Mouse (Mus musculus): ENCODE measurements around the gene Gm3594.
A peak's percentile ranks its signal among the peaks of the same experiment; 100 is the strongest.
"Not testable (repeated sequence)": the region's sequence is repeated elsewhere in the genome, so short reads cannot be mapped to it uniquely, and the experiment has no call there.

Gm3594 gene

GRCm38 (mm10) chr14:6444511-6444910 is at the start of gene Gm3594:
TSS of gene Gm3594 (minus strand) at chr14:6444611.
- not testable (repeated sequence) for DNase-seq

GRCm38 (mm10) chr14:6486331-6486730 is 41.9 kb upstream of the Gm3594 start:
- not testable (repeated sequence) for DNase-seq

GRCm38 (mm10) chr14:6485541-6485940 is 41.1 kb upstream of the Gm3594 start:
- not testable (repeated sequence) for DNase-seq

GRCm38 (mm10) chr14:6482126-6482525 is 37.7 kb upstream of the Gm3594 start:
- DNase-seq, result not testable (repeated sequence)

- DNase-seq, result not testable (repeated sequence)
Measured at GRCm38 (mm10) chr14:6471856-6472255, 27.4 kb upstream of the Gm3594 start.

- not testable (repeated sequence) for DNase-seq
Measured at GRCm38 (mm10) chr14:6440774-6441173, 3.6 kb downstream of the Gm3594 start.

GRCm38 (mm10) chr14:6440206-6440605 is 4.2 kb downstream of the Gm3594 start:
- not testable (repeated sequence) for DNase-seq

GRCm38 (mm10) chr14:6426766-6427165 is 17.6 kb downstream of the Gm3594 start:
- peak; percentile 16 for DNase-seq

GRCm38 (mm10) chr14:6426353-6426752 is 18.1 kb downstream of the Gm3594 start:
- peak; percentile 3 for DNase-seq

GRCm38 (mm10) chr14:6412382-6412781 is 32.0 kb downstream of the Gm3594 start, which contains the start of gene Gm3591:
TSS of gene Gm3591 (minus strand) at chr14:6412482.
- DNase-seq, result not testable (repeated sequence)

- not testable (repeated sequence) for DNase-seq
Measured at GRCm38 (mm10) chr14:6390219-6390618, 54.2 kb downstream of the Gm3594 start, which contains the start of gene Gm16440. TSS of gene Gm16440 (minus strand) at chr14:6390319.

Data from right cerebral cortex, postnatal 14 days (tissue).